Mouse (Mus musculus) liver, postnatal 0 days (tissue): ENCODE results near the gene Acsbg1.

Source experiments
- CTCF ChIP-seq: sonication (generic); IDR thresholded peaks from 2 replicates; pipeline ENCODE4 v1.5.1; 2016; ENCODE audit warnings: antibody characterized with exemption, low read depth
- EP300 ChIP-seq: IDR thresholded peaks from 2 replicates; pipeline ENCODE4 v1.6.1; 2016; ENCODE audit warnings: antibody characterized with exemption, low read depth, mild to moderate bottlenecking

GRCm38 (mm10) chr9:54702581-54702980 lies 40.9 kb upstream of the Acsbg1 start:
- no peak for TF ChIP-seq EP300
- TF ChIP-seq CTCF, result no peak
